Comparison of ENCODE assay signal across 8 mouse cellular contexts in the genomic region with DNA sequence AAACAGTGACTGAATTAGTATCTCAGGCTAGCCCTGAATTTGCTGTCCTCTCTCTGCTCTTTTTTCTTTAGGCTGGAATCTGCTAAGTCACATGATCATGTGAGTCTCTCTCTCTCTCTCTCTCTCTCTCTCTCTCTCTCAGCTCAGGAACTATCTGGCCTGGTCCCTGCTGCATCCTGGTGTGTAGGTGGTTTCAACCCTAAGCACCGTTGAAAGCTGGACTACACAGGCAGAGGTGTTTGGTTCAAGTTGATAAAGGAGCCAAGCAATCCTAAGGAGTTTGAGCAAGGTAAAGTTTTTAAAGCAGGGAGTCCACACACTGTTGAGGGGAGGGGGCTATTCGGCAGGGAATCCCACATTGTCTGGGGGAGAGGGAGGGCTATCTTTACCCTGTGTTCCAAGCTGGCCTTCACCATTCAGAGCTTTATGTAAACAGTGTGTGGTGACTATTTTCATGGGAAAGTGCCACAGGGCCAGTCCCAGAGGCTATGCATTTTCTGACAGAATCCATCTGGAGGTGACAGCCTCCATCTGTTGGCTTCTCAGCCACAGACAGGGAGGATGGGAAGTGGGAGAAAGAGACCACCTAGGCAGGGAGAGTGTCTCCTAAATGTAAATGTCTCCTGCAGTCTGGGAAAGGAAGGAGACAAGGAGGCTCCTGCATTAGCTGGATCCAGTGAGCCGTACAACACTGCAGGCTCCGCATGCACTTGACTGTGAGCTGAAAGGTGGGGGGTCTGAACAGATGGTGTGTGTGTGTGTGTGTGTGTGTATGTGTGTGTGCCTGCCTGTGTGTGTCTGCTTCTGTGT. TPM values are rescaled to one million over a fixed set of nuclear protein-coding genes. Genes with fewer than 3 reads are reported as not detected.
A peak's percentile ranks its signal among the peaks of the same experiment; 100 is the strongest.
DNase-seq lines count a peak whose midpoint lies in the region; ATAC-seq lines count a peak whose summit lies in the region.
"Had no signal": no experiment of that assay in that cellular context is flagged by ENCODE, and none has a peak within 500 bp of the region (broad histone marks: within the 10 kb centered on the region; RNA-seq: fewer than 3 reads in every experiment).

No protein-coding gene starts in this region.

- ATAC-seq in forebrain, embryonic 13.5 days: peak; percentile 90

- peak; percentile 26 for DNase-seq in layer of hippocampus, adult 11-12 months (ENCODE audit: low spot score)
- no peak for DNase-seq in layer of hippocampus, postnatal 36 days
- DNase-seq in layer of hippocampus, postnatal 10 days (ENCODE audit: low spot score in 2 of 2): peak; percentile 20 to 25
- peak; percentile 51 for DNase-seq in retina, embryonic 14.5 days (ENCODE audit: low spot score)
- no peak for DNase-seq in urinary bladder, postnatal 36 days (ENCODE audit: low spot score in 2 of 2)
- no peak for DNase-seq in right cerebral cortex, postnatal 36 days (ENCODE audit: low spot score in 2 of 2)
- DNase-seq: liver, embryonic 13.5 days had no signal

- WGBS in forebrain, embryonic 13.5 days: 31% methylated on average over 4 of the region's 4 CpGs

- H3K36me3 ChIP-seq in forebrain, embryonic 13.5 days (ENCODE audit: poor library complexity, severe bottlenecking): no peaks in the 10 kb centered on the region
- H3K36me3 ChIP-seq: liver, embryonic 13.5 days had no signal

- no peak overlapping the region for H3K9ac ChIP-seq in forebrain, embryonic 13.5 days
- H3K9ac ChIP-seq: liver, embryonic 13.5 days had no signal

- peaks cover 23% of the 10 kb centered on the region for H3K4me1 ChIP-seq in forebrain, embryonic 13.5 days
- H3K4me1 ChIP-seq: liver, embryonic 13.5 days had no signal

- 0 out of 2 replicates have a peak overlapping the region, but pooled peaks have one; percentile 12 for H3K27ac ChIP-seq in forebrain, embryonic 13.5 days
- H3K27ac ChIP-seq: liver, embryonic 13.5 days had no signal

- H3K4me3 ChIP-seq in forebrain, embryonic 13.5 days: no peak overlapping the region
- H3K4me3 ChIP-seq: liver, embryonic 13.5 days had no signal

- H3K9me3 ChIP-seq in forebrain, embryonic 13.5 days (replicated peaks): no peaks in the 10 kb centered on the region
- H3K9me3 ChIP-seq: liver, embryonic 13.5 days had no signal

- H3K27me3 ChIP-seq in forebrain, embryonic 13.5 days: no peaks in the 10 kb centered on the region
- H3K27me3 ChIP-seq: liver, embryonic 13.5 days had no signal

- no peak overlapping the region for H3K4me2 ChIP-seq in forebrain, embryonic 13.5 days
- H3K4me2 ChIP-seq: liver, embryonic 13.5 days had no signal

RNA-seq across cellular contexts. Expression of a gene that starts 31.7 kb away (rescaled TPM):
- not detected for total RNA-seq in layer of hippocampus, postnatal 36 days (2021)
- not detected in 2 replicates for polyA plus RNA-seq in forebrain, embryonic 13.5 days (2015; fragmentation: Nextera tagmentation; extraction: Ambion mirVana)
- under 1 TPM in 1 of 2 experiments, not detected in 1; 0.34 TPM for total RNA-seq in layer of hippocampus, postnatal 10 days (2021)
- polyA plus RNA-seq: liver, embryonic 13.5 days had no signal

RNA-seq across cellular contexts. Expression of a gene that starts 59.1 kb away (rescaled TPM):
- total RNA-seq in layer of hippocampus, postnatal 36 days (2021): 1 to 10 TPM; 2.3 to 3.3 TPM
- 0.19 and 0.38 TPM in 2 replicates for polyA plus RNA-seq in forebrain, embryonic 13.5 days (2015; fragmentation: Nextera tagmentation; extraction: Ambion mirVana)
- 1 to 10 TPM; 2.8 to 3.0 TPM for total RNA-seq in layer of hippocampus, postnatal 10 days (2021)

Comparison
In these comparisons a context has a peak if more than half of its experiments do, and no peak if none do; other contexts are left out.
1. DNase-seq: peak in layer of hippocampus, adult 11-12 months (single experiment), layer of hippocampus, postnatal 10 days (2 of 2) and retina, embryonic 14.5 days (single experiment); none in layer of hippocampus, postnatal 36 days (0 of 2), urinary bladder, postnatal 36 days (0 of 2) and right cerebral cortex, postnatal 36 days (0 of 2).